Mouse (Mus musculus): ENCODE data around the gene Pafah1b3. TPM values are rescaled to one million over a fixed set of nuclear protein-coding genes. Genes with fewer than 3 reads are reported as not detected.

Gene Pafah1b3
- total and polyA plus RNA-seq, 2 experiments from 2014 or later: 484 to 534 TPM

GRCm38 (mm10) chr7:25278341-25279075 lies 19.3 kb downstream of the Pafah1b3 start:
- ATAC-seq (peak; percentile 74), DNase-seq (ENCODE audit: low spot score) (peak; percentile 93)
- Histone ChIP-seq H3K36me3 (ENCODE audit: insufficient read depth, low read length) (no peaks in the 10 kb centered on the region), H3K9ac (replicated peaks; ENCODE audit: low read length) (peak overlapping the region; percentile 75), H3K27ac (peak overlapping the region; percentile 99), H3K4me2 (ENCODE audit: low read depth, low read length) (peak overlapping the region; percentile 92), H3K4me3 (ENCODE audit: low read length) (peak overlapping the region; percentile 54), H3K9me3 (ENCODE audit: low read length) (no peaks in the 10 kb centered on the region), H3K4me1 (ENCODE audit: insufficient read depth, low read length) (peaks cover 27% of the 10 kb centered on the region), H3K27me3 (ENCODE audit: insufficient read depth, low read length) (no peaks in the 10 kb centered on the region)
- WGBS: under 1% methylated on average over 51 of the region's 60 CpGs
- peak; percentile 70; the same call in 1 of the 2 replicates for TF ChIP-seq CTCF (IDR thresholded peaks at IDR 0.05; ENCODE audit: low read depth)

GRCm38 (mm10) chr7:25277998-25278340 lies 19.8 kb downstream of the Pafah1b3 start:
- Histone ChIP-seq H3K9ac (replicated peaks; ENCODE audit: low read length) (peak overlapping the region; percentile 75; the same call in 1 of the 2 replicates), H3K27me3 (ENCODE audit: insufficient read depth, low read length) (no peaks in the 10 kb centered on the region)

GRCm38 (mm10) chr7:25277405-25277804 lies 20.4 kb downstream of the Pafah1b3 start:
- Histone ChIP-seq H3K27ac (peak overlapping the region; percentile 99; the same call in 1 of the 2 replicates), H3K9me3 (ENCODE audit: low read length) (no peaks in the 10 kb centered on the region), H3K36me3 (ENCODE audit: insufficient read depth, low read length) (peaks cover 7% of the 10 kb centered on the region; the same call in 1 of the 2 replicates), H3K4me1 (ENCODE audit: insufficient read depth, low read length) (peaks cover 27% of the 10 kb centered on the region), H3K4me2 (ENCODE audit: low read depth, low read length) (peak overlapping the region; percentile 92), H3K9ac (replicated peaks; ENCODE audit: low read length) (peak overlapping the region; percentile 18; the same call in 1 of the 2 replicates), H3K4me3 (ENCODE audit: low read length) (no peak overlapping the region), H3K27me3 (ENCODE audit: insufficient read depth, low read length) (no peaks in the 10 kb centered on the region)
- no peak for DNase-seq (ENCODE audit: low spot score)
- TF ChIP-seq CTCF (IDR thresholded peaks at IDR 0.05; ENCODE audit: low read depth): no peak
- no peak for ATAC-seq
- 90% methylated on average over 4 of the region's 4 CpGs for WGBS

More at GRCm38 (mm10) chr7:25277998-25278340, 19.8 kb downstream of the Pafah1b3 start:
- TF ChIP-seq CTCF (IDR thresholded peaks at IDR 0.05; ENCODE audit: low read depth): no peak; the same call in 1 of the 2 replicates
- no peak for ATAC-seq
- H3K4me3 ChIP-seq (ENCODE audit: low read length): peak overlapping the region; percentile 54
- no peaks in the 10 kb centered on the region for H3K9me3 ChIP-seq (ENCODE audit: low read length)
- peak overlapping the region; percentile 99 for H3K27ac ChIP-seq
- 12% methylated on average over 4 of the region's 4 CpGs for WGBS
- peak overlapping the region; percentile 92 for H3K4me2 ChIP-seq (ENCODE audit: low read depth, low read length)
- no peak for DNase-seq (ENCODE audit: low spot score)
- H3K4me1 ChIP-seq (ENCODE audit: insufficient read depth, low read length): peaks cover 27% of the 10 kb centered on the region
- H3K36me3 ChIP-seq (ENCODE audit: insufficient read depth, low read length): peaks cover 2% of the 10 kb centered on the region; the same call in 1 of the 2 replicates

- no peak for TF ChIP-seq CTCF (IDR thresholded peaks at IDR 0.05; ENCODE audit: low read depth)
- H3K9me3 ChIP-seq (ENCODE audit: low read length): no peaks in the 10 kb centered on the region
- H3K4me3 ChIP-seq (ENCODE audit: low read length): no peak overlapping the region
- no peak for ATAC-seq
- 57% methylated on average over 9 of the region's 9 CpGs for WGBS
- 0 out of 2 replicates have a peak overlapping the region, but pooled peaks have one; percentile 3 for H3K27ac ChIP-seq
- no peak for DNase-seq (ENCODE audit: low spot score)
- H3K27me3 ChIP-seq (ENCODE audit: insufficient read depth, low read length): no peaks in the 10 kb centered on the region
- peaks cover 19% of the 10 kb centered on the region for H3K4me1 ChIP-seq (ENCODE audit: insufficient read depth, low read length)
- H3K4me2 ChIP-seq (ENCODE audit: low read depth, low read length): no peak overlapping the region
- peak overlapping the region; percentile 18; the same call in 1 of the 2 replicates for H3K9ac ChIP-seq (replicated peaks; ENCODE audit: low read length)
- peaks cover 21% of the 10 kb centered on the region; the same call in 1 of the 2 replicates for H3K36me3 ChIP-seq (ENCODE audit: insufficient read depth, low read length)
Observed at GRCm38 (mm10) chr7:25275555-25276298, 22.1 kb downstream of the Pafah1b3 start.

GRCm38 (mm10) chr7:25274996-25275395 lies 22.8 kb downstream of the Pafah1b3 start:
- 86% methylated on average over 3 of the region's 3 CpGs for WGBS
- ATAC-seq: no peak
- no peak overlapping the region for H3K4me3 ChIP-seq (ENCODE audit: low read length)
- H3K9ac ChIP-seq (replicated peaks; ENCODE audit: low read length): 0 out of 2 replicates have a peak overlapping the region, but pooled peaks have one; percentile 18
- TF ChIP-seq CTCF (IDR thresholded peaks at IDR 0.05; ENCODE audit: low read depth): no peak
- H3K36me3 ChIP-seq (ENCODE audit: insufficient read depth, low read length): peaks cover 21% of the 10 kb centered on the region; the same call in 1 of the 2 replicates
- no peaks in the 10 kb centered on the region for H3K9me3 ChIP-seq (ENCODE audit: low read length)
- H3K4me1 ChIP-seq (ENCODE audit: insufficient read depth, low read length): peaks cover 14% of the 10 kb centered on the region
- H3K27ac ChIP-seq: no peak overlapping the region
- H3K27me3 ChIP-seq (ENCODE audit: insufficient read depth, low read length): no peaks in the 10 kb centered on the region
- H3K4me2 ChIP-seq (ENCODE audit: low read depth, low read length): no peak overlapping the region
- DNase-seq (ENCODE audit: low spot score): no peak

GRCm38 (mm10) chr7:25274571-25274970 lies 23.2 kb downstream of the Pafah1b3 start:
- no peak for ATAC-seq
- no peak for DNase-seq (ENCODE audit: low spot score)
- H3K9ac ChIP-seq (replicated peaks; ENCODE audit: low read length): no peak overlapping the region; the same call in 1 of the 2 replicates
- H3K27me3 ChIP-seq (ENCODE audit: insufficient read depth, low read length): no peaks in the 10 kb centered on the region
- WGBS: 50% methylated on average over 5 of the region's 5 CpGs
- peaks cover 21% of the 10 kb centered on the region; the same call in 1 of the 2 replicates for H3K36me3 ChIP-seq (ENCODE audit: insufficient read depth, low read length)
- no peaks in the 10 kb centered on the region for H3K9me3 ChIP-seq (ENCODE audit: low read length)
- H3K4me3 ChIP-seq (ENCODE audit: low read length): no peak overlapping the region
- H3K27ac ChIP-seq: no peak overlapping the region
- no peak for TF ChIP-seq CTCF (IDR thresholded peaks at IDR 0.05; ENCODE audit: low read depth)
- peaks cover 14% of the 10 kb centered on the region for H3K4me1 ChIP-seq (ENCODE audit: insufficient read depth, low read length)
- H3K4me2 ChIP-seq (ENCODE audit: low read depth, low read length): no peak overlapping the region

Data from hindbrain, postnatal 0 days (tissue).